ENCODE assay signal across 9 mouse cellular contexts in the genomic region with DNA sequence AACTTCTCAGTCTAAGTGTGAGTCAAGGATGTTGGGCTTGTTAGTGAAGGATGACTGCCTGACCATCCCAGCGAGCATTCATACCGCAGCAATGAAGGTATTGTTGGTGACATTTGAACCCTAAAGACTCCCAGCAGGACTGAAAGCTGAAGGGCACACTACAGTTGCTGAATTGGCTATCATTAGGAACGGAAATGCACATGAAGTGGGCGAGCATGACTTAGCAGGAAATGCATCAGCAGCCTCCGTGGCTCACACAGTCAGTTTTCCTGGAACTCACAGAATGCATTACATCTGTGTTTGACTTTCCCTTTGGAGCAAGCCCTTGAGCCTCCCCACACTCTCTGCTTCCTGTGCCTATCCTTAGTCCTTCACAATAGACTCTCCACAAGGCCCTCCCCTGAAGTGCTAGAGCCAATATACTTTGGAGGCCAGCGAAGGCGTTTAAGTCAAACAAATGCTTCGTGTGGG.
A peak's percentile ranks its signal among the peaks of the same experiment; 100 is the strongest.
DNase-seq lines count a peak whose midpoint lies in the region; TF ChIP-seq lines count a peak whose summit lies in the region.
"Had no signal": no experiment of that assay in that cellular context is flagged by ENCODE, and none has a peak within 500 bp of the region (broad histone marks: within the 10 kb centered on the region; RNA-seq: fewer than 3 reads in every experiment).

No protein-coding gene starts in this region.

- no peaks in the 10 kb centered on the region for H3K36me3 ChIP-seq in E14TG2a.4 (ENCODE audit: insufficient read depth, low read length)
- H3K36me3 ChIP-seq: limb, embryonic 15.5 days had no signal

- no peaks in the 10 kb centered on the region for H3K27me3 ChIP-seq in E14TG2a.4 (ENCODE audit: insufficient read depth, low read length)
- H3K27me3 ChIP-seq: limb, embryonic 15.5 days had no signal

- 0 out of 2 replicates have a peak overlapping the region, but pooled peaks have one; percentile 2 for H3K4me3 ChIP-seq in E14TG2a.4 (replicated peaks; ENCODE audit: low read length)
- no peak overlapping the region for H3K4me3 ChIP-seq in lung, adult 2 months (replicated peaks; ENCODE audit: extremely low read depth, low read depth, low read length)
- no peak overlapping the region for H3K4me3 ChIP-seq in left cerebral cortex, adult 2 months
- no peak overlapping the region for H3K4me3 ChIP-seq in layer of hippocampus, adult 2 months
- H3K4me3 ChIP-seq: limb, embryonic 15.5 days had no signal

- H3K27ac ChIP-seq in left cerebral cortex, adult 2 months = no peak overlapping the region
- H3K27ac ChIP-seq in layer of hippocampus, adult 2 months = no peak overlapping the region
- H3K27ac ChIP-seq: limb, embryonic 15.5 days had no signal

- H3K9me3 ChIP-seq in E14TG2a.4 (ENCODE audit: low read length) = no peaks in the 10 kb centered on the region
- H3K9me3 ChIP-seq: limb, embryonic 15.5 days had no signal

- no peak for TF ChIP-seq CTCF in E14TG2a.4 (conservative IDR thresholded peaks at IDR 0.05; ENCODE audit: low read length)
- TF ChIP-seq CTCF in lung, adult 2 months (IDR thresholded peaks at IDR 0.05; ENCODE audit: insufficient read depth, low read length) = no peak
- no peak for TF ChIP-seq CTCF in left cerebral cortex, adult 2 months (IDR thresholded peaks at IDR 0.05)
- TF ChIP-seq CTCF in layer of hippocampus, adult 2 months (conservative IDR thresholded peaks at IDR 0.05) = no peak

- peak; percentile 91 for DNase-seq in ZHBTc4 (ENCODE audit: low read depth, low spot score)
- peak; percentile 30 to 32 for DNase-seq in heart, postnatal 10 days
- DNase-seq in lung, adult 2 months = peak; percentile 36
- no peak for DNase-seq in left cerebral cortex, adult 2 months (ENCODE audit: extremely low spot score in 1 of 2, low spot score in 2 of 2)
- no peak for DNase-seq in spleen, postnatal 10 days (ENCODE audit: low spot score in 2 of 2)
- DNase-seq in thymus, postnatal 25 days = no peak
- no peak for DNase-seq in layer of hippocampus, adult 2 months (ENCODE audit: low spot score in 2 of 2)

- H3K4me1 ChIP-seq in E14TG2a.4 (replicated peaks; ENCODE audit: low read depth, low read length) = peaks cover 70% of the 10 kb centered on the region
- H3K4me1 ChIP-seq in lung, adult 2 months (ENCODE audit: control insufficient read depth, insufficient read depth, low read length) = peaks cover 8% of the 10 kb centered on the region; the same call in 1 of the 2 replicates
- H3K4me1 ChIP-seq: limb, embryonic 15.5 days had no signal

- intact Hi-C loops in heart, postnatal 10 days (cut with DNase I) = no loop called here
- intact Hi-C loops in left cerebral cortex, adult 2 months (cut with DNase I) = no loop called here

- 16% methylated on average over 8 of the region's 8 CpGs for WGBS in lung, adult 2 months

- TF ChIP-seq POLR2A in lung, adult 2 months (IDR thresholded peaks at IDR 0.05; ENCODE audit: borderline replicate concordance, extremely low read depth, low read depth, low read length) = no peak

Comparison
In these comparisons a context has a peak if more than half of its experiments do, and no peak if none do; other contexts are left out.
1. DNase-seq: peak in ZHBTc4 (single experiment), heart, postnatal 10 days (2 of 2) and lung, adult 2 months (single experiment); none in left cerebral cortex, adult 2 months (0 of 2), spleen, postnatal 10 days (0 of 2), thymus, postnatal 25 days (single experiment) and layer of hippocampus, adult 2 months (0 of 2).